Mouse (Mus musculus): Measurements from ENCODE around the gene Cdip1. TPM values are rescaled to one million over a fixed set of nuclear protein-coding genes. Genes with fewer than 3 reads are reported as not detected.

Gene Cdip1
- polyA plus RNA-seq, 1 experiment from 2014 or later: 57.0 TPM

DNA sequence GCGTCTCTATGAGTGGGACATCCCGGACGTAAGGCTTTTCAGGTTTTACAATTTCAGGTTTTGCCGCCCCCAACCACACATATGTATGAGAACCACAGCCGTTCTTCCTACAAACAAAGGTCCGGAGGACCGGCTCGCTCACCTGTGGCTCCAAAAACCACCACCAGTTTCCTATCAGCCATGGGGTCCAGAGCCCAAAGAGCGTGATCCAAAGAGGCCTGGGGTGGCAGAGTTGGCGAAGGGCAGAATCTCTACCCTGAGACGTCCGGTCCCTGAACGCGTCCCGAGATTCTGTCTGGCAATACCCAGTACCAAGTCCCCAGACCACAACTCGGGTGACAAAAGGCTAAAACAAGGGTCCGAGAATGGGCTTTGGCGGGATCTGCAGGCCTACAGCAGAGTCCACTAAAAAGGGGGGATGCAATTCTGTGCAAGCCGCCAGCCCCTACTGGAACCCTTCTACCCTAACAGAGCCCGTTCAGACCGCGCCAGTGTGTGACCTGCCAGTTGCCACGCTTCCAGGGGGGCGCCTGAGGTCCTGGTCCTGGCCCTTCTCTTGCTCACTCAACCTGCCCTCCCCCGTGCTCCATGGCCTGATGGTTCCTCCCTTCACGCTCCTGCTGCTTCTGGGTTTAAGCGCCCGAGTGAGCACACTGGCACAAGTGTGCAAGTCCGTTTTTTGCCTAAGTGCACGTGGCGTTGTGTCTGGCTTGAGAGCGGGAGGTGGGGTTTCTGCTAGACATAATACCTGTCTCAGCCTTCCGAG, 71.2 kb downstream of the Cdip1 start, which contains the start of gene Nmral1:
Gene Nmral1 (minus strand): TSS at position 604 of the 766 bp plus-strand sequence.
- peak; percentile 64 for DNase-seq (ENCODE audit: low spot score)

DNA sequence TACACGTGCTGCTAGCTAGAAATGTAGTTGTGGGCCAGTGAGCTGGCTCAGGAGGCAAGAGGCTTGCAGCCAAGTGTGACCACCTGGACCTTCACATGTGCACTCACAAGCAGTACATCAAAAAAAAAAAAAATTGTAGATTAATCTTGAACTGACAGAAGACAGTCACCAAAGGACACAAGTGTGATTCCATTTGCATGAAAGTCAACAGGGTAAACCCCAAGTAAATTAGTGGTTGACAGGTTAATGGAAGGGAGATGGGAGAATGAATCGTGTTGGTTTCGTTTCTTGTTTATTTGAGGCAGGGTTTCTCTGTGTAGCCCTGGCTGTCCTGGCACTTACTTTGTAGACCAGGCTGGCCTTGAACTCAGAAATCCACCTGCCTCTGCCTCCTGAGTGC, 72.2 kb downstream of the Cdip1 start:
- DNase-seq (ENCODE audit: low spot score): no peak

GRCm38 (mm10) chr16:4713861-4714710, 76.0 kb downstream of the Cdip1 start:
- DNase-seq (ENCODE audit: low spot score): no peak

GRCm38 (mm10) chr16:4711173-4711572, 78.9 kb downstream of the Cdip1 start:
- no peak for DNase-seq (ENCODE audit: low spot score)

- no peak for DNase-seq (ENCODE audit: low spot score)
Observed at GRCm38 (mm10) chr16:4705541-4705940, 84.6 kb downstream of the Cdip1 start.

DNA sequence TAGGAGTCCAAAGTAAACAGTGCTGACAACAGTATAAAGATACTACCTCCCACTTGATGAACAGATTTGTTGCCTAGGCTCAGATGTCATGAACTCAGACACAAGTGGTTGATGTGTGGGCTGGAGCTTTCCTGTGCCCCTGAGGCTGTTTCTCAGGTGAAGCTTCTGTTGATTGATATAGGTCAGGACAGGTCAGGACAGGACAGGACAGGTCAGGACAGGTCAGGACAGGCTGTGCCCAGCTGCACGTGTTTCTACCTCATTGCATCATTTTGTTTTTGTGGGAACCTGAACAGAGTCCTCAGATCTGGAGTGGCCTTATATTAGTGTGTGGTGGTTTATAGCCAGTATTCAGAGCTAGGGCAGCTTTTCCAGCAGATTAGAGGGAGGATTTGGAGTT, 87.4 kb downstream of the Cdip1 start:
- DNase-seq (ENCODE audit: low spot score): no peak

- no peak for DNase-seq (ENCODE audit: low spot score)
Observed at GRCm38 (mm10) chr16:4701211-4701610, 88.9 kb downstream of the Cdip1 start.

Other genes with a start within 250 kb of the Cdip1 start
- 5.6 and 6.9 TPM in 2 replicates for gene Srl, start 248.5 kb downstream of the Cdip1 start, polyA plus RNA-seq (2015; fragmentation: Nextera tagmentation; extraction: Ambion mirVana)
- 16.5 and 19.7 TPM in 2 replicates for gene Tfap4, start 230.4 kb downstream of the Cdip1 start, polyA plus RNA-seq (2015; fragmentation: Nextera tagmentation; extraction: Ambion mirVana)
- gene Glis2, start 195.6 kb downstream of the Cdip1 start, polyA plus RNA-seq (2015; fragmentation: Nextera tagmentation; extraction: Ambion mirVana): 3.6 and 5.3 TPM in 2 replicates
- gene Pam16, start 165.3 kb downstream of the Cdip1 start, polyA plus RNA-seq (2015; fragmentation: Nextera tagmentation; extraction: Ambion mirVana): 147 and 155 TPM in 2 replicates
- gene Vasn, start 150.4 kb downstream of the Cdip1 start, polyA plus RNA-seq (2015; fragmentation: Nextera tagmentation; extraction: Ambion mirVana): 2.0 and 2.4 TPM in 2 replicates
- 47.3 and 48.7 TPM in 2 replicates for gene Dnaja3, start 150.3 kb downstream of the Cdip1 start, polyA plus RNA-seq (2015; fragmentation: Nextera tagmentation; extraction: Ambion mirVana)
- gene Coro7, start 110.5 kb downstream of the Cdip1 start, polyA plus RNA-seq (2015; fragmentation: Nextera tagmentation; extraction: Ambion mirVana): 51.9 and 55.0 TPM in 2 replicates
- gene Nmral1, start 70.9 kb downstream of the Cdip1 start, polyA plus RNA-seq (2015; fragmentation: Nextera tagmentation; extraction: Ambion mirVana): 40.4 and 43.0 TPM in 2 replicates
- 125 and 127 TPM in 2 replicates for gene Hmox2, start 63.9 kb downstream of the Cdip1 start, polyA plus RNA-seq (2015; fragmentation: Nextera tagmentation; extraction: Ambion mirVana)
- gene 4930562C15Rik, start 45.1 kb upstream of the Cdip1 start, polyA plus RNA-seq (2015; fragmentation: Nextera tagmentation; extraction: Ambion mirVana): 0.31 TPM in 1 of 2 replicates, not detected in the other
- 57.5 and 62.3 TPM in 2 replicates for gene Ubald1, start 90.0 kb upstream of the Cdip1 start, polyA plus RNA-seq (2015; fragmentation: Nextera tagmentation; extraction: Ambion mirVana)
- 31.1 and 31.7 TPM in 2 replicates for gene Mgrn1, start 96.0 kb upstream of the Cdip1 start, polyA plus RNA-seq (2015; fragmentation: Nextera tagmentation; extraction: Ambion mirVana)
- gene Nudt16l1, start 148.5 kb upstream of the Cdip1 start, polyA plus RNA-seq (2015; fragmentation: Nextera tagmentation; extraction: Ambion mirVana): 150 and 151 TPM in 2 replicates
- 45.3 and 50.3 TPM in 2 replicates for gene Anks3, start 173.9 kb upstream of the Cdip1 start, polyA plus RNA-seq (2015; fragmentation: Nextera tagmentation; extraction: Ambion mirVana)
- gene Sept12, start 207.6 kb upstream of the Cdip1 start, polyA plus RNA-seq (2015; fragmentation: Nextera tagmentation; extraction: Ambion mirVana): 0.05 and 0.14 TPM in 2 replicates
- 6.4 and 11.7 TPM in 2 replicates for gene Smim22, start 217.0 kb upstream of the Cdip1 start, polyA plus RNA-seq (2015; fragmentation: Nextera tagmentation; extraction: Ambion mirVana)
- gene Rogdi, start 223.3 kb upstream of the Cdip1 start, polyA plus RNA-seq (2015; fragmentation: Nextera tagmentation; extraction: Ambion mirVana): 35.1 TPM in 2 replicates